Comparison of ENCODE assay signal across 8 mouse cellular contexts in the genomic region with DNA sequence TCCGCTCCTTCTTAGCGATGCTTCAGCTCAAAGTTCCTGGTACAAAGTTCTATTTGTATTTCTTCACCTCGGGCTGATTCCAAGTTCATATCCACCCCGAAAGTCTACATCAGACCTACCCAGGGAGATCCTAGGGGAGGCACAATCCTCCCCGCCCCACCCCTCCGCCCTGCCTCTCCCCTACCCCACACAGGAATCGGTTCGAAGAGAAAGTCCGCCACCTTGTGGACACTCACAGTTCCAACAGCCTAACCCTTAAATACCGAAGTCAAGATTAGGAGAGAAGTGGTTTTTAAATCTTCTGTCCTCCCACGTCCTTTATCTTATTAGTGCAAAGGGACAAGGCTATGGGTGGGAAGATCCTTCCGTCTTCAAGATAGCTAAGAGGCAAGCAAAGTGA. TPM values are rescaled to one million over a fixed set of nuclear protein-coding genes. Genes with fewer than 3 reads are reported as not detected.
DNase-seq lines count a peak whose midpoint lies in the region; ATAC-seq and TF ChIP-seq lines count a peak whose summit lies in the region.

No protein-coding gene starts in this region.

- no peak overlapping the region for H3K27ac ChIP-seq in heart, adult 2 months
- no peak overlapping the region for H3K27ac ChIP-seq in kidney, adult 2 months (ENCODE audit: insufficient read depth, low read depth, low read length)
- no peak overlapping the region for H3K27ac ChIP-seq in liver, adult 2 months (replicated peaks; ENCODE audit: insufficient read depth, low read depth, low read length)
- H3K27ac ChIP-seq in stomach, embryonic 16.5 days (ENCODE audit: low read length), result peak overlapping the region; percentile 57; the same call in 1 of the 2 replicates

- H3K4me3 ChIP-seq in heart, adult 2 months, result no peak overlapping the region; the same call in 1 of the 2 replicates
- no peak overlapping the region for H3K4me3 ChIP-seq in kidney, adult 2 months (ENCODE audit: insufficient read depth, low read depth, low read length)
- no peak overlapping the region for H3K4me3 ChIP-seq in liver, adult 2 months (ENCODE audit: insufficient read depth, low read depth, low read length)
- H3K4me3 ChIP-seq in stomach, embryonic 16.5 days (replicated peaks; ENCODE audit: low read length), result peak overlapping the region; percentile 22

- no peak for TF ChIP-seq POLR2A in heart, adult 2 months (IDR thresholded peaks at IDR 0.05; ENCODE audit: insufficient read depth, low read depth, low read length)
- no peak for TF ChIP-seq POLR2A in kidney, adult 2 months (IDR thresholded peaks at IDR 0.05; ENCODE audit: low read depth, low read length)
- TF ChIP-seq POLR2A in liver, adult 2 months (IDR thresholded peaks at IDR 0.05; ENCODE audit: extremely low read depth, insufficient read depth, low read length), result no peak

- DNase-seq in left cerebral cortex, adult 18-20 months (ENCODE audit: low spot score in 2 of 2), result peak; percentile 66 to 70
- DNase-seq in left cerebral cortex, adult 11 months (ENCODE audit: low spot score), result no peak
- DNase-seq in embryo, embryonic 9.5 days (ENCODE audit: extremely low spot score), result peak; percentile 74
- peak; percentile 55 to 72 for DNase-seq in heart, adult 2 months
- DNase-seq in kidney, adult 2 months, result peak; percentile 70
- peak; percentile 85 for DNase-seq in liver, adult 2 months (ENCODE audit: extremely low read depth, low read depth, low spot score)
- DNase-seq in neural tube, embryonic 10.5 days (ENCODE audit: extremely low spot score, low spot score), result peak; percentile 64

- H3K27me3 ChIP-seq in heart, adult 2 months (ENCODE audit: control insufficient read depth, insufficient read depth, low read length), result no peaks in the 10 kb centered on the region
- no peaks in the 10 kb centered on the region for H3K27me3 ChIP-seq in kidney, adult 2 months (replicated peaks; ENCODE audit: control insufficient read depth, insufficient read depth, low read length)
- H3K27me3 ChIP-seq in liver, adult 2 months (ENCODE audit: control insufficient read depth, insufficient read depth, low read length), result no peaks in the 10 kb centered on the region
- no peaks in the 10 kb centered on the region for H3K27me3 ChIP-seq in stomach, embryonic 16.5 days (ENCODE audit: control insufficient read depth, insufficient read depth, low read length)

- 4% methylated on average over 12 of the region's 12 CpGs for WGBS in heart, adult 2 months
- WGBS in kidney, adult 2 months, result 4% methylated on average over 12 of the region's 12 CpGs
- WGBS in liver, adult 2 months, result 1% methylated on average over 12 of the region's 12 CpGs
- 4% methylated on average over 12 of the region's 12 CpGs for WGBS in stomach, embryonic 16.5 days

- no peak for TF ChIP-seq EP300 in heart, adult 2 months (IDR thresholded peaks at IDR 0.05; ENCODE audit: insufficient read depth, low read depth, low read length)

- peak; percentile 83 for TF ChIP-seq CTCF in heart, adult 2 months (IDR thresholded peaks at IDR 0.05)
- peak; percentile 65 for TF ChIP-seq CTCF in kidney, adult 2 months (conservative IDR thresholded peaks at IDR 0.05; ENCODE audit: insufficient read depth, insufficient read length, low read depth, low read length)
- TF ChIP-seq CTCF in liver, adult 2 months (IDR thresholded peaks at IDR 0.05; ENCODE audit: low read depth, low read length), result peak; percentile 75

- H3K4me1 ChIP-seq in heart, adult 2 months (ENCODE audit: control insufficient read depth, insufficient read depth, low read length), result peaks cover 2% of the 10 kb centered on the region
- no peaks in the 10 kb centered on the region; the same call in 1 of the 2 replicates for H3K4me1 ChIP-seq in kidney, adult 2 months (ENCODE audit: control insufficient read depth, insufficient read depth, low read length)
- peaks cover 7% of the 10 kb centered on the region; the same call in 1 of the 2 replicates for H3K4me1 ChIP-seq in liver, adult 2 months (ENCODE audit: control insufficient read depth, insufficient read depth, low read length)
- peaks cover 5% of the 10 kb centered on the region; the same call in 1 of the 2 replicates for H3K4me1 ChIP-seq in stomach, embryonic 16.5 days (ENCODE audit: control insufficient read depth, insufficient read depth, low read length)

- H3K9me3 ChIP-seq in stomach, embryonic 16.5 days (replicated peaks; ENCODE audit: control insufficient read depth, low read length), result no peaks in the 10 kb centered on the region

- no peaks in the 10 kb centered on the region for H3K36me3 ChIP-seq in heart, adult 2 months (ENCODE audit: control insufficient read depth, insufficient read depth, low read length)
- H3K36me3 ChIP-seq in kidney, adult 2 months (ENCODE audit: control insufficient read depth, insufficient read depth, low read length), result no peaks in the 10 kb centered on the region
- no peaks in the 10 kb centered on the region for H3K36me3 ChIP-seq in liver, adult 2 months (ENCODE audit: control insufficient read depth, insufficient read depth, low read length)
- H3K36me3 ChIP-seq in stomach, embryonic 16.5 days (ENCODE audit: control insufficient read depth, insufficient read depth, low read length), result no peaks in the 10 kb centered on the region

- peak; percentile 48 for ATAC-seq in stomach, embryonic 16.5 days (ENCODE audit: insufficient read depth, low FRiP score)

- H3K9ac ChIP-seq in heart, adult 2 months (ENCODE audit: low read depth, low read length), result no peak overlapping the region
- H3K9ac ChIP-seq in liver, adult 2 months (ENCODE audit: low read depth, low read length), result no peak overlapping the region
- H3K9ac ChIP-seq in stomach, embryonic 16.5 days (ENCODE audit: low read length), result peak overlapping the region; percentile 38

- intact Hi-C loops in heart, adult 2 months (cut with DNase I), result loop anchor here (1.0 to 5.0 kb wide), 3 partner anchors 36 to 115 kb away; no protein-coding TSS in a partner anchor

- no peaks in the 10 kb centered on the region for H3K79me2 ChIP-seq in heart, adult 2 months (replicated peaks; ENCODE audit: control insufficient read depth, insufficient read depth, low read length)
- H3K79me2 ChIP-seq in liver, adult 2 months (ENCODE audit: control insufficient read depth, insufficient read depth, low read length), result 0 out of 2 replicates have a peak, but pooled peaks cover 3% of the 10 kb centered on the region

- H3K4me2 ChIP-seq in stomach, embryonic 16.5 days (ENCODE audit: low read depth, low read length), result peak overlapping the region; percentile 46

RNA-seq across cellular contexts. Expression of a gene that starts 4.0 kb away (rescaled TPM):
- under 1 TPM; 0.70 to 0.91 TPM for total RNA-seq in left cerebral cortex, adult 18-20 months (2021)
- total RNA-seq in heart, adult 2 months (2021), result 1 to 10 TPM; 1.9 to 2.0 TPM
- polyA plus RNA-seq in heart, adult 2 months (2012; rRNA removed), result 2.1 and 3.8 TPM in 2 replicates
- polyA plus RNA-seq in kidney, adult 2 months (2012; rRNA removed), result 6.4 and 7.5 TPM in 2 replicates
- 6.6 and 8.7 TPM in 2 replicates for total RNA-seq in liver, adult 2 months (2014; rRNA removed)
- 9.5 and 9.9 TPM in 2 replicates for polyA plus RNA-seq in liver, adult 2 months (2012; rRNA removed)
- polyA plus RNA-seq in stomach, embryonic 16.5 days (2015; fragmentation: Nextera tagmentation; extraction: Ambion mirVana), result 1.8 and 3.6 TPM in 2 replicates

RNA-seq across cellular contexts. Expression of a gene that starts 31.4 kb away (rescaled TPM):
- total RNA-seq in left cerebral cortex, adult 18-20 months (2021), result 10 to 100 TPM; 24.3 to 27.5 TPM
- 10 to 100 TPM; 10.8 to 14.6 TPM for total RNA-seq in heart, adult 2 months (2021)
- polyA plus RNA-seq in heart, adult 2 months (2012; rRNA removed), result 9.8 and 20.6 TPM in 2 replicates
- polyA plus RNA-seq in kidney, adult 2 months (2012; rRNA removed), result 15.1 and 19.0 TPM in 2 replicates
- 25.2 and 36.5 TPM in 2 replicates for total RNA-seq in liver, adult 2 months (2014; rRNA removed)
- 10.8 and 14.0 TPM in 2 replicates for polyA plus RNA-seq in liver, adult 2 months (2012; rRNA removed)
- 26.6 and 27.1 TPM in 2 replicates for polyA plus RNA-seq in stomach, embryonic 16.5 days (2015; fragmentation: Nextera tagmentation; extraction: Ambion mirVana)

RNA-seq across cellular contexts. Expression of a gene that starts 31.5 kb away (rescaled TPM):
- 10 to 100 TPM; 10.8 TPM for total RNA-seq in left cerebral cortex, adult 18-20 months (2021)
- total RNA-seq in heart, adult 2 months (2021), result 10 to 100 TPM; 18.3 to 20.1 TPM
- polyA plus RNA-seq in heart, adult 2 months (2012; rRNA removed), result 7.8 and 12.0 TPM in 2 replicates
- polyA plus RNA-seq in kidney, adult 2 months (2012; rRNA removed), result 4.5 and 5.8 TPM in 2 replicates
- total RNA-seq in liver, adult 2 months (2014; rRNA removed), result 10.5 and 11.5 TPM in 2 replicates
- 4.8 and 5.5 TPM in 2 replicates for polyA plus RNA-seq in liver, adult 2 months (2012; rRNA removed)
- 15.0 TPM in 2 replicates for polyA plus RNA-seq in stomach, embryonic 16.5 days (2015; fragmentation: Nextera tagmentation; extraction: Ambion mirVana)

RNA-seq across cellular contexts. Expression of a gene that starts 57.2 kb away (rescaled TPM):
- 1 to 10 TPM; 4.1 to 4.2 TPM for total RNA-seq in left cerebral cortex, adult 18-20 months (2021)
- not detected for total RNA-seq in heart, adult 2 months (2021)
- not detected in 2 replicates for polyA plus RNA-seq in heart, adult 2 months (2012; rRNA removed)
- polyA plus RNA-seq in kidney, adult 2 months (2012; rRNA removed), result 0.01 and 0.02 TPM in 2 replicates
- not detected in 2 replicates for total RNA-seq in liver, adult 2 months (2014; rRNA removed)
- polyA plus RNA-seq in liver, adult 2 months (2012; rRNA removed), result not detected in 2 replicates
- polyA plus RNA-seq in stomach, embryonic 16.5 days (2015; fragmentation: Nextera tagmentation; extraction: Ambion mirVana), result 1.9 and 40.3 TPM in 2 replicates
